Mouse (Mus musculus) embryonic facial prominence, embryonic 11.5 days (tissue): ENCODE data around the gene Olfr222. TPM values are rescaled to one million over a fixed set of nuclear protein-coding genes. Genes with fewer than 3 reads are reported as not detected.

Source experiments
- ATAC-seq: fragments of 200-750 bp; cut with Nextera tagmentation; replicated peaks from 2 replicates; pipeline ENCODE4 v1.8.0; 2017; ENCODE audit warnings: low read depth; ENCODE audit not compliant: insufficient number of reproducible peaks, low FRiP score, low TSS enrichment
- DNase-seq: peaks from one replicate; pipeline ENCODE4 v3.0.0-alpha.2; 2015; ENCODE audit warnings: low spot score
- H3K27ac ChIP-seq: fragments of 300-500 bp; sonication (generic); replicated peaks from 2 replicates; pipeline ENCODE4 v1.5.1; 2014; ENCODE audit warnings: mild to moderate bottlenecking, low read depth, low read length, control low read depth
- H3K27me3 ChIP-seq: fragments of 300-500 bp; sonication (generic); 2 replicates; pipeline ENCODE4 v1.6.1; 2014; ENCODE audit warnings: mild to moderate bottlenecking, low read length, moderate library complexity, mixed read lengths; ENCODE audit not compliant: control insufficient read depth, insufficient read depth
- H3K36me3 ChIP-seq: fragments of 300-500 bp; sonication (generic); replicated peaks from 2 replicates; pipeline ENCODE4 v1.6.1; 2014; ENCODE audit warnings: low read depth, mild to moderate bottlenecking, low read length, moderate library complexity, mixed read lengths; ENCODE audit not compliant: control insufficient read depth, insufficient read depth
- H3K4me1 ChIP-seq: fragments of 300-500 bp; sonication (generic); 2 replicates; pipeline ENCODE4 v1.6.1; 2014; ENCODE audit warnings: low read length, mixed read lengths; ENCODE audit not compliant: control insufficient read depth, insufficient read depth
- H3K4me2 ChIP-seq: fragments of 300-500 bp; sonication (generic); 2 replicates; pipeline ENCODE4 v1.6.1; 2014; ENCODE audit warnings: low read depth, mild to moderate bottlenecking, control low read depth, low read length, moderate library complexity
- H3K4me3 ChIP-seq: fragments of 300-500 bp; sonication (generic); 2 replicates; pipeline ENCODE4 v1.5.1; 2014; ENCODE audit warnings: low read depth, low read length, control low read depth
- H3K9ac ChIP-seq: fragments of 300-500 bp; sonication (generic); replicated peaks from 2 replicates; pipeline ENCODE4 v1.6.1; 2014; ENCODE audit warnings: mild to moderate bottlenecking, control low read depth, low read length
- H3K9me3 ChIP-seq: fragments of 300-500 bp; sonication (generic); replicated peaks from 2 replicates; pipeline ENCODE4 v1.6.1; 2016; ENCODE audit warnings: mild to moderate bottlenecking, low read length, inconsistent platforms, mixed read lengths; ENCODE audit not compliant: control insufficient read depth
- WGBS: fragments of 180-500 bp; shearing (Covaris S2); extraction: QIAGEN DNeasy Blood & Tissue Kit; methylation state at CpG from one replicate; pipeline ENCODE4 v1.1.7; 2014; 5-methylcytosine and 5-hydroxymethylcytosine counted together
- polyA plus RNA-seq: library from polyadenylated mRNA; unstranded; fragments of >200 nt; fragmentation: Nextera tagmentation; extraction: Ambion mirVana; gene quantifications from 2 replicates; pipeline ENCODE4 v1.2.1, GENCODE M21; 2014

Gene Olfr222
- polyA plus RNA-seq, 1 experiment from 2014 or later, result not detected

DNA sequence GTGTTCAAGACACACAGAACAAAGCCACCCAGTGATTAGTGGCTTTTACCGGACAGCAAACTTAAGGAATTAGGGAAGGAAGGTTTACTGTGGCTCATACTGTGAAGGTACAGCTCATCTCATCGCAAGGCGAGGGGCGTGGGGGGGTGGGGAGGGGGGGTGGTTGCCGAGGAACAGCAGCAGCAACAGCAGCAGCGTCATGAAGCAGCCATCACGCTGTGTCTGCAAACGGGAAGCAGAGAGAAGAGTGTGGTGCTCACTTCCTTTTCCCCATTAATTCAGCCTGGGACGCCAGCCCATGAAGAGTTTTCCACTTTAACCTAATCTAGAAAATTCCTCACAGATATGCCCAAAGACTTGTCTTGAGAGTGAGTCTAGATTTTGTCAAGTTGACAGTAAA, 13.2 kb downstream of the Olfr222 start:
- DNase-seq (no peak), ATAC-seq (no peak)
- Histone ChIP-seq H3K4me2 (no peak overlapping the region), H3K27ac (no peak overlapping the region), H3K4me1 (no peaks in the 10 kb centered on the region), H3K4me3 (no peak overlapping the region), H3K9ac (no peak overlapping the region), H3K36me3 (no peaks in the 10 kb centered on the region), H3K27me3 (no peaks in the 10 kb centered on the region), H3K9me3 (no peaks in the 10 kb centered on the region)
- WGBS, result 73% methylated on average over 9 of the region's 9 CpGs

DNA sequence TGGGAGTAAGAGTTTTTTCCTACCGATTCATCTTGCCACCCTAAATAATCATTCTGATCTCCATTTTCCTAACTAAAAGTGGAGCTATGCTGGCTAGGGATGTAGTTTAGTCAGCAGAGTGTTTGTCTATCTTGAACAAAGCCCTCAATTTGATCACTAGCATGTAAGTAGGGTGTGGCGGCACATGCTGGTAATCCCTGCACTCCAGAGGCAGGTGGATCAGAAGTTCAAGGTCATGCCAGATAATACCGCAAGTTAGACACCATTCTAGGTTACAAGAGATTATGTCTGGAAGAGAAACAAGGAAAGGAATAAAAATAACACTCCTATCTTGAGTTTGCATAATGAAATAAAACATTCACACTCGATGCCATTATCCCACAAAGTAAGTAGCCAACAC, 13.7 kb downstream of the Olfr222 start:
- 91% methylated on average over 4 of the region's 4 CpGs for WGBS

DNA sequence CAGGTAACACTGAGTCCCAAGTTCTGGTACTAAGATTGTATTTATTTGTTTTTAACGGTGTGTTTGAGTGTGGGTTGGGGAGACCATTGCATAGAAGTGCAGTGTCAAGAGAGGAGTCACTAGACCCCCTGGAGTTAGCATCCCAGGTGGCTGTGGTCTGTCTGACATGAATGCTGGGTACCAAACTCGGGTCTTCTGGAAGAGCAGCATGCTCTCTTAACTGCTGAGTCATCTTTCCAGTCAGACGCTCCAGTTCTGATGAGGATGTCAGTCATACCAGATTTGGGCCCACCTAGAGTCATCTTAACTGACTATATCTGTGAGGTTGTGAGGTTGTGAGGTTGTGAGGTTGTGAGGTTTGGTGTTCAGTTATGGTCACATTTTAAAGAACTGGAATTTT, 15.1 kb downstream of the Olfr222 start:
- ATAC-seq (no peak), DNase-seq (no peak)
- Histone ChIP-seq H3K27ac (no peak overlapping the region), H3K9ac (no peak overlapping the region), H3K27me3 (no peaks in the 10 kb centered on the region), H3K36me3 (no peaks in the 10 kb centered on the region), H3K4me3 (no peak overlapping the region), H3K9me3 (no peaks in the 10 kb centered on the region), H3K4me1 (no peaks in the 10 kb centered on the region), H3K4me2 (no peak overlapping the region)
- 73% methylated on average over 3 of the region's 3 CpGs for WGBS

More for the DNA sequence above, 13.7 kb downstream of the Olfr222 start:
- H3K9ac ChIP-seq, result no peak overlapping the region
- no peaks in the 10 kb centered on the region for H3K27me3 ChIP-seq
- no peak overlapping the region for H3K4me2 ChIP-seq
- H3K9me3 ChIP-seq, result no peaks in the 10 kb centered on the region
- DNase-seq (no peak), ATAC-seq (no peak)
- no peak overlapping the region for H3K27ac ChIP-seq
- no peaks in the 10 kb centered on the region for H3K36me3 ChIP-seq
- H3K4me1 ChIP-seq, result no peaks in the 10 kb centered on the region
- no peak overlapping the region for H3K4me3 ChIP-seq

DNA sequence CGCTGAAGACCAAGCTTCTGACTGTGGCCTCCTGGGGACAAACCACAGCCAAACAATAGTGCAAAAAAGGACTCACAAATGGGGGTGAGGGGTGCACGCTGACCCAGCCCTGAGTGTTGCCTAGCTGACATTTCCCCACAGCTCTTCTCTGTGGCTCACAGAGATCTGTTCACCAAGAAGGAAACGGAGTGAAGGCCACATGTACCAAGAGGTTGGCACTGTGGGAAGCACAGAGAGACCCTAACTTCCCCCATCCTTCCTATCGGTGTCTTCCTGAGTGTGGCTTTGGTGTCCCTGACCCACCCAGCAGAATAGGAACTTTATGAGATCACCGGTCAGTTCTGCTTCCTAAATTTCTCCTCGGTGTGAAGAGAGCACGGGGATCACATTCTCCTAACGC, 21.5 kb downstream of the Olfr222 start:
- H3K27me3 ChIP-seq, result no peaks in the 10 kb centered on the region
- no peak overlapping the region for H3K9ac ChIP-seq
- H3K36me3 ChIP-seq, result no peaks in the 10 kb centered on the region
- ATAC-seq (no peak), DNase-seq (no peak)
- H3K9me3 ChIP-seq, result no peaks in the 10 kb centered on the region
- no peak overlapping the region for H3K4me2 ChIP-seq
- no peaks in the 10 kb centered on the region for H3K4me1 ChIP-seq
- no peak overlapping the region for H3K27ac ChIP-seq
- no peak overlapping the region for H3K4me3 ChIP-seq
- 82% methylated on average over 8 of the region's 8 CpGs for WGBS

DNA sequence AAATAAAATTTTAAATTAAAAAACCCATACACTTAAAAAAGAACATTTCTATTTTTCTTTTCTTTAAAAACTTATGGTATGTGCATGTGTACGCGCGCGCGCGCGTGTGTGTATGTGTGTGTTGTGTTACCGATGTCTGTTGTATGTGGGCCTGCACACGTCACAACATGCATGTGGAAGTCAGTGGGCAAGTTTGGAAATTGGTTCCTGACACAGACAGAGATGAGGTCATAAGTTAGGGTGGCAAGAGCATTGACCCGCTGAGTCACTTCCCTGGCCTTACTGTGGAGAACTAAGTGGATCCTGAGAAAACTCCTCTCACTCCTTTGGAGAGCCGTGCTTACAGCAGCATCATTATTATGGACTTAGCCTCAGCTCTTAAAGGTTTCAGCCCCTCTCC, 21.9 kb downstream of the Olfr222 start:
- no peaks in the 10 kb centered on the region for H3K9me3 ChIP-seq
- no peaks in the 10 kb centered on the region for H3K36me3 ChIP-seq
- H3K4me1 ChIP-seq, result no peaks in the 10 kb centered on the region
- no peak overlapping the region for H3K4me3 ChIP-seq
- 93% methylated on average over 11 of the region's 11 CpGs for WGBS
- ATAC-seq (no peak), DNase-seq (no peak)
- H3K27me3 ChIP-seq, result no peaks in the 10 kb centered on the region
- no peak overlapping the region for H3K27ac ChIP-seq
- H3K9ac ChIP-seq, result no peak overlapping the region
- H3K4me2 ChIP-seq, result no peak overlapping the region

DNA sequence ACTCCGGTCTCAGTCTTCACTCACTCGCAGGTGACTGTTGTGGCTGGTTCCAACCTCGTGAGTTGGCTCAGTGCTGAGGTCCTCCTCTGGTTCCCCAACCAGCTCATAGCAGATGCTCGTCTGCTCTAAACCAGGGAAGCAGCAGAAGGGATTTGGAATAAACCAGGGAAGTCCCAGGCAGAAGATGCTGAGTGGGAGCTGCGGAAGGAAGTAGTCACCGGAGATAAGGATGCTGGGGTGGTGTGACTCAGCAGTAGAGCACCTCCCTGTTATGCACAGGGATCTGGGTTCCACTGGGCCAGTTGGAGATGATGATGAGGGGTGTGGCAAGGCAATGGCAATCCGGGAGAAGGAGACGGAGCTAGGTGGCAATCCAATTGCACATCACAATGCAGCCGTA, 32.0 kb downstream of the Olfr222 start:
- Histone ChIP-seq H3K9me3 (no peaks in the 10 kb centered on the region), H3K27ac (no peak overlapping the region), H3K36me3 (no peaks in the 10 kb centered on the region), H3K4me1 (no peaks in the 10 kb centered on the region), H3K27me3 (no peaks in the 10 kb centered on the region), H3K4me3 (no peak overlapping the region), H3K4me2 (no peak overlapping the region), H3K9ac (no peak overlapping the region)
- DNase-seq (no peak), ATAC-seq (no peak)
- WGBS, result 89% methylated on average over 9 of the region's 9 CpGs

DNA sequence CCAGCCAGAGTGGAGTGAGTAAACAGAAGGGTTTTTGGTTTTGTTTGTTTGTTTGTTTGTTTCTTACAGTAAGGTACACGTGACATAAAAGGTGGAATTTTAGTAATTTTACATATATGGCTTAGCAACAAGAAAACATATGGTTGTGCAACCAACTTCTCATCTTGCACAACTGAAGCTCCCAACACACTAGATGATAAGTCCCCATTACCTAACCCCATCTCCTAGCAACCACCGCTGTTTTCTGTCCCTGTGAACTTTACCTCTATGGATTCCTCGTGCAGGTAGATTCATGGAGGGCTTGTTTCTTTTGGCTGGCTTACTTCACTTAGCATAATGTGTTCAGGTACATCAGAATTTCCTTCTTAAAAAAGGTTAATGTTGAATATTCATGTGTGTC, 32.7 kb downstream of the Olfr222 start:
- Histone ChIP-seq H3K9ac (no peak overlapping the region), H3K9me3 (no peaks in the 10 kb centered on the region), H3K4me2 (no peak overlapping the region), H3K36me3 (no peaks in the 10 kb centered on the region), H3K4me1 (no peaks in the 10 kb centered on the region), H3K4me3 (no peak overlapping the region), H3K27ac (no peak overlapping the region), H3K27me3 (no peaks in the 10 kb centered on the region)
- ATAC-seq (no peak), DNase-seq (no peak)
- 87% methylated on average over 3 of the region's 3 CpGs for WGBS

DNA sequence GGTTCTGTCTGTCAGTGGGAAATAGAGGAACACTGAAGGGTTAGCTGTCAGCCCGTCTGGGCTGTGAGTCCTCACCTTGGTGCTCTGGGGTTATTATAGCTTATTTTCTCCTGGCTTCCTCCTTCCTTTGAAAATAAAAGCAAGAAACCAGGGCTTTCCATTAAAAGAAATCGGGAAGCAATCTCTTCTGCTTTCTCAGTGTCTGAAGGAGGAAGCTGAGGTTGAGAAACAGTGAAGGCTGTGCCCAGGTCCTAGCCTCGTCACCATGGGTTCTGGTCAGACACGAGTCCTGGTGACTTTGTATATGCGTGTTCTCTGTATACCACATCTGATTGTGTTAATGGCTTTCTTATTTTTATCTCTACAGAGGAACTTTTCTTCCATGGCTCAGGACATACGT, 33.6 kb downstream of the Olfr222 start:
- Histone ChIP-seq H3K27ac (no peak overlapping the region), H3K9me3 (no peaks in the 10 kb centered on the region), H3K27me3 (no peaks in the 10 kb centered on the region), H3K4me3 (no peak overlapping the region), H3K4me2 (no peak overlapping the region), H3K4me1 (no peaks in the 10 kb centered on the region), H3K36me3 (no peaks in the 10 kb centered on the region), H3K9ac (no peak overlapping the region)
- ATAC-seq, result no peak
- no peak for DNase-seq
- WGBS, result 81% methylated on average over 6 of the region's 6 CpGs
